Mouse (Mus musculus) lung, postnatal 36 days (tissue): ENCODE results near the gene Pcdh19.
"Not testable (repeated sequence)": the region's sequence is repeated elsewhere in the genome, so short reads cannot be mapped to it uniquely, and the experiment has no call there.

Experiments used
- DNase-seq: peaks from one replicate; pipeline ENCODE4 v3.0.0; 2022; ENCODE audit warnings: mixed read lengths

The Pcdh19 gene

GRCm38 (mm10) chrX:133688840-133689239 lies at the start of gene Pcdh19:
Pcdh19 (minus strand) TSS chrX:133688987.
- DNase-seq, result peak; percentile 70

GRCm38 (mm10) chrX:133735871-133736270 lies 47.1 kb upstream of the Pcdh19 start:
- DNase-seq, result peak; percentile 42

- DNase-seq, result peak; percentile 53
Observed at GRCm38 (mm10) chrX:133734984-133735383, 46.2 kb upstream of the Pcdh19 start.

- peak; percentile 14 for DNase-seq
Observed at GRCm38 (mm10) chrX:133721517-133721916, 32.7 kb upstream of the Pcdh19 start.

GRCm38 (mm10) chrX:133710621-133711020 lies 21.8 kb upstream of the Pcdh19 start:
- no peak for DNase-seq

GRCm38 (mm10) chrX:133702902-133703301 lies 14.1 kb upstream of the Pcdh19 start:
- no peak for DNase-seq

- DNase-seq, result not testable (repeated sequence)
Observed at GRCm38 (mm10) chrX:133697871-133698270, 9.1 kb upstream of the Pcdh19 start.

- no peak for DNase-seq
Observed at GRCm38 (mm10) chrX:133696461-133696860, 7.7 kb upstream of the Pcdh19 start.

- no peak for DNase-seq
Observed at GRCm38 (mm10) chrX:133693037-133693760, 4.4 kb upstream of the Pcdh19 start.

- no peak for DNase-seq
Observed at GRCm38 (mm10) chrX:133692392-133692790, 3.6 kb upstream of the Pcdh19 start.

- peak; percentile 83 for DNase-seq
Observed at GRCm38 (mm10) chrX:133691581-133692391, 3.0 kb upstream of the Pcdh19 start.

- no peak for DNase-seq
Observed at GRCm38 (mm10) chrX:133690822-133691221, 2.0 kb upstream of the Pcdh19 start.

GRCm38 (mm10) chrX:133689576-133690250 lies 926 bp upstream of the Pcdh19 start:
- no peak for DNase-seq

- no peak for DNase-seq
Observed at GRCm38 (mm10) chrX:133688156-133688555, 631 bp downstream of the Pcdh19 start.

- no peak for DNase-seq
Observed at GRCm38 (mm10) chrX:133687666-133688151, 1.1 kb downstream of the Pcdh19 start.

GRCm38 (mm10) chrX:133686533-133687311 lies 2.1 kb downstream of the Pcdh19 start:
- DNase-seq, result no peak

GRCm38 (mm10) chrX:133685572-133685971 lies 3.2 kb downstream of the Pcdh19 start:
- DNase-seq, result no peak

GRCm38 (mm10) chrX:133683961-133684360 lies 4.8 kb downstream of the Pcdh19 start:
- no peak for DNase-seq

- DNase-seq, result no peak
Observed at GRCm38 (mm10) chrX:133675121-133675520, 13.7 kb downstream of the Pcdh19 start.

- no peak for DNase-seq
Observed at GRCm38 (mm10) chrX:133673796-133674195, 15.0 kb downstream of the Pcdh19 start.

- no peak for DNase-seq
Observed at GRCm38 (mm10) chrX:133660111-133660510, 28.7 kb downstream of the Pcdh19 start.
